Mouse (Mus musculus) mouse trophoblast stem cell (cell line): Measurements from ENCODE around the gene Procr.

Experiments
- in situ Hi-C, 2 experiments: fragments of 300-500 bp; cut with MseI, MboI; formaldehyde crosslinking; loops; 2 replicates in 1 of 2; 3 replicates in 1 of 2; pipeline ENCODE4 v1.15.1; 2025

Procr gene

GRCm38 (mm10) chr2:155802761-155803160, 51.8 kb downstream of the Procr start:
- in situ Hi-C loops = no loop called here

- in situ Hi-C loops = no loop called here
These were observed 53.1 kb downstream of the Procr start for GRCm38 (mm10) chr2:155804053-155804452.
